Mouse (Mus musculus) mouse trophoblast stem cell (cell line): ENCODE results near the gene Skil.

ENCODE experiments used
- in situ Hi-C, 2 experiments: fragments of 300-500 bp; cut with MseI, MboI; formaldehyde crosslinking; loops; 2 replicates in 1 of 2; 3 replicates in 1 of 2; pipeline ENCODE4 v1.15.1; 2025

Gene Skil

DNA sequence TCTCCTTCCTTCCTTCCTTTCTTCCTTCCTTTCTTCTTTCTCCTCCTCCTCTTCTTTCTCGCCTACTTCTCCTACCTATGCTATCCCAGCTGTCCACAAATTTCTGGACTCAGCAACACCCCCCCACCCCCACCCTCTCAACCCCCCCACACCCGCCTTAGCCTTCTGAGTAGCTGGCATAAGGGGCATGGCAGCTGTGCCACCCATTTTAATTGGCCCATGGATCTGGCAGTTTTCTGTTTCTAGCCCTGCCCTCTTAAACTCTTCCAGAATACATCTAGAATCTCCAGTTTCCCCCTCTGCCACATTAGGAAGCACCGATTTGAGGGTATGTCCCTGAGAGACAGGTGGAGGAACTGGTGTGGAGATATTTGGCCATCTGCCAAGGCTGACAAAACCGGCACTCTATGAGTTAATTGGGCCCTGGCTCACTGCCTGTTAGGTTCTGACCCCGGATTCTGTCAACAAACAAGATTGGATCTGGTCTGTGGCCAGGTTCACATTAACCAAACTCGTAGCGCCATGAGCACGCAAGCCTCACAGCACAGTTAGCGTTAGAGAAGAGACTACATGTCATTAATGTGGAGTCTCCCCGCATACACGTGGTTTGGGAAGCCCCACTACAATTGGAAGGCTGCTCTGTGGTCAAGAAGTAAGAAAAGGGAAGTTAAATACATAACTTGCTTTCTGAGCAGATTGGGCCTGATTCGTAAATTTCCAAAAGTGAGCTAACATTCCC lies 11.2 kb upstream of the Skil start:
- in situ Hi-C loops, result no loop called here

- in situ Hi-C loops, result no loop called here
These were observed 9.9 kb upstream of the Skil start for GRCm38 (mm10) chr3:31085000-31085399.

- in situ Hi-C loops, result no loop called here
These were observed 5.8 kb upstream of the Skil start for GRCm38 (mm10) chr3:31088789-31089775.

- in situ Hi-C loops, result no loop called here
These were observed 4.9 kb upstream of the Skil start for GRCm38 (mm10) chr3:31089956-31090355.

GRCm38 (mm10) chr3:31093196-31093595 lies 1.7 kb upstream of the Skil start:
- in situ Hi-C loops, result no loop called here

- in situ Hi-C loops, result no loop called here
These were observed 1.1 kb upstream of the Skil start for GRCm38 (mm10) chr3:31093627-31094351.

GRCm38 (mm10) chr3:31095179-31095490 lies 277 bp downstream of the Skil start:
- in situ Hi-C loops, result no loop called here

DNA sequence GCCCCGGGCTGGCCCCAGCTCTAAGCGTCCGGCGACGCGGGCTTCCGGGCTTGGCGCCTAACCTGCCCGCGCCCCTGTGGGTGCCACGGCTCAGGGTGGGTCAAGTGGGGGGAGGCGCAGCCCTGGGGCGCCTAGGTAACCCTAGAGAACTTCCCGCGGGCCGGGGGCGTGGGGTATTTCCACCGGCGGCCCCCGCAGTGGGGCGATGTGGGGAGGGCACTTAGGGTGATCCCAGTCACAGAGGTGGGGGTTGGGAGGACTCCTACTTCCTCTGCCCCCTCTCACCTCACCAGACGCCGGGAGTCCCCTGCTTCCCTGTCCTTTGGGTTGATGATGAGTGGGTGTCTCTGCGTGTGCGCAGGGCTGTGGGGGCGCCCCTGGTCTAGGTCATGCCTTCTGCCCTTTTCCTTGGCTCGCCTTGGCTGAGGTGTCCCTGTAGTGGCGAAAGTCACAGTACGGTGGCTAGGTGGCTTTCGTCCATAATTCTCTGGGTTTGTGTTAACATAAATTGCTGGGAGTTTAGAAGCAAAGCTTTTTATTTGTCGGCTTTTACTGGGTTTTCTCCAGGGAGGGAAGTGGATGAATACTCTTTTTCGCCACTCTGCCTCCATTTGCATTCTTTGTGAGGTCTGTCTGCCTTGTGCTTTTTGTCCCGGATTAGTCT lies 765 bp downstream of the Skil start:
- in situ Hi-C loops, result no loop called here

- in situ Hi-C loops, result no loop called here
These were observed 1.6 kb downstream of the Skil start for GRCm38 (mm10) chr3:31096155-31097101.

GRCm38 (mm10) chr3:31097102-31097720 lies 2.4 kb downstream of the Skil start:
- in situ Hi-C loops, result no loop called here

GRCm38 (mm10) chr3:31097976-31098375 lies 3.1 kb downstream of the Skil start:
- in situ Hi-C loops, result no loop called here

GRCm38 (mm10) chr3:31098556-31098955 lies 3.7 kb downstream of the Skil start:
- in situ Hi-C loops, result no loop called here

DNA sequence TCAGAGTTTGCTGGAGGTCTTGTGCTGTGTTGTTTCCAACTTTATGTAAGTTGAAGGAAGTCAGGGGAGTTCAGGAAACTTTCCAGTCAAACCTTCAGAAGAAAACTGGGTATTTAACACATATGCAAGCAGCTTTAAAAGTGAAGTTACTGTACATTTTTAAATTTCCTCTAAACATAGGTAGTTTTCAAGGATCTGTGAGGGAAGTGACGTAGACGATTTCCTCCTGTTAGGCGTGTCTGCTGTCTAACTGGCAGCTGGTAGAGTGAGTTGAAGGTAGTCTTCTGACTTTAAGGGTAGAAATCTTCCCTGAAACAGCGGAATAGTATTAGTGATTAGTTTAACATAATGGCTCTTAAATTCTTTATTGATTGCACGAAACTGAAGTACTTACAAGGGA lies 5.2 kb downstream of the Skil start:
- in situ Hi-C loops, result no loop called here

DNA sequence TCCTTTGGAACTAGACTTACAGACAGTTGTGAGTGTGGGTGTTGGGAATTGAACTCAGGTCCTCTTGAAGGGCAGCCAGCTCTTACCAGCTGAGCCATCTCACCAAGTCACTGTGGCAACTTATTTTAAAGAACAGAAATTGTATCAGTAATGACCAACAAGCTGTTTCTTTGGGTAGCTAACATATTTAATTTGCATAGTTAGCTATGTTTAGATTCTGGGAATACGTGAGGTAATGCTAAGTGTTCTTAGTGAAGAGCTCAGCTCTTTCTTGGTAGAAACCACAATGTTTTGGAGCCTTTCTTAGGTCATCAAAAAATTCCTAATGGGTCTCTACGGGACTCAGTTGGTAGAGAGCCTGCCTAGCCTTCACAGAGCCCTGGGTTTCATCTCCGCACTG lies 5.9 kb downstream of the Skil start:
- in situ Hi-C loops, result no loop called here

- in situ Hi-C loops, result no loop called here
These were observed 10.1 kb downstream of the Skil start for GRCm38 (mm10) chr3:31104936-31105335.

GRCm38 (mm10) chr3:31106597-31106996 lies 11.7 kb downstream of the Skil start:
- in situ Hi-C loops, result no loop called here

GRCm38 (mm10) chr3:31107674-31108073 lies 12.8 kb downstream of the Skil start:
- in situ Hi-C loops, result no loop called here

- in situ Hi-C loops, result no loop called here
These were observed 14.2 kb downstream of the Skil start for GRCm38 (mm10) chr3:31109108-31109507.

DNA sequence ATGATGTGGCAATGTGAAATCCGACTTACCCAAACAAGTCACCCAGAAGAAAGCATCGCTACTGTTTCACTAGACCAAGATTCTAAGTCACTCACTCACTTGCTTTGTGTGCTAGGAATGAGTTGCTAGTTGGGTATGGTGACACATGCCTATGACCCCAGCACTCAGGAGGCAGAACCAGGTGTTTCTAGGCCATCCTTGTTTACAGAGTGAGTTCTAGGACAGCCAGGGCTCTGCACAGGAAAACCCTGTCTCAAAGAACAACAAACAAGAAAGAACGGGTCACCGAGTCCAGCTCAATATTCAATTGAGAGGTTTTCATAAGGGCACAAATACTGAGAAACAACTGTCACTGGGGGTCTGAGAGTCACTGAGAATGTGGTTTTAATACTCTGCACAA lies 28.2 kb downstream of the Skil start:
- in situ Hi-C loops, result no loop called here

- in situ Hi-C loops, result no loop called here
These were observed 31.4 kb downstream of the Skil start for GRCm38 (mm10) chr3:31126303-31126702.
